Mouse (Mus musculus) brown adipose tissue, adult 24 weeks (tissue): ENCODE results near the gene Hif1an. TPM values are rescaled to one million over a fixed set of nuclear protein-coding genes. Genes with fewer than 3 reads are reported as not detected.

Experiments
- H3K27ac ChIP-seq: fragments of 200-500 bp; replicated peaks from 2 replicates; pipeline ENCODE4 v1.5.1; 2012; ENCODE audit warnings: low read depth, mild to moderate bottlenecking, low read length
- H3K4me1 ChIP-seq: fragments of 200-500 bp; 2 replicates; pipeline ENCODE4 v1.6.1; 2012; ENCODE audit warnings: low read length, mixed read lengths; ENCODE audit not compliant: control insufficient read depth, insufficient read depth, insufficient read length
- H3K4me3 ChIP-seq: fragments of 200-500 bp; 2 replicates; pipeline ENCODE4 v1.5.1; 2012; ENCODE audit warnings: low read depth, mild to moderate bottlenecking, low read length, moderate library complexity; ENCODE audit not compliant: insufficient read depth
- polyA plus RNA-seq: library from polyadenylated mRNA; stranded (reverse); fragments of >200 nt; gene quantifications from 2 replicates; pipeline ENCODE4 v1.2.4, GENCODE M21; 2012; ENCODE audit not compliant: missing spikeins, insufficient read depth, insufficient read length

Hif1an gene
- polyA plus RNA-seq, 1 experiment, result 11.1 TPM

- Histone ChIP-seq H3K27ac (no peak overlapping the region), H3K4me3 (no peak overlapping the region), H3K4me1 (no peaks in the 10 kb centered on the region)
These were observed 29.0 kb downstream of the Hif1an start for GRCm38 (mm10) chr19:44591638-44592037.

- Histone ChIP-seq H3K4me1 (no peaks in the 10 kb centered on the region), H3K4me3 (no peak overlapping the region), H3K27ac (no peak overlapping the region)
These were observed 31.5 kb downstream of the Hif1an start for GRCm38 (mm10) chr19:44594180-44594579.

- no peak overlapping the region for H3K27ac ChIP-seq
- no peak overlapping the region for H3K4me3 ChIP-seq
- H3K4me1 ChIP-seq, result no peaks in the 10 kb centered on the region
These were observed 55.5 kb downstream of the Hif1an start for GRCm38 (mm10) chr19:44618166-44618565.

Other genes starting within 250 kb of the Hif1an start
- gene Scd4, start 229.8 kb upstream of the Hif1an start, polyA plus RNA-seq, result 0.96 and 2.5 TPM in 2 replicates
- 10,672 and 38,636 TPM in 2 replicates for gene Scd1, start 155.0 kb upstream of the Hif1an start, polyA plus RNA-seq
- not detected in 2 replicates for gene Wnt8b, start 69.4 kb upstream of the Hif1an start, polyA plus RNA-seq
- 4.6 and 5.7 TPM in 2 replicates for gene Sec31b, start 17.0 kb upstream of the Hif1an start, polyA plus RNA-seq
- not detected in 2 replicates for gene Gm20538, start 10.0 kb upstream of the Hif1an start, polyA plus RNA-seq
- gene Ndufb8, start 7.4 kb upstream of the Hif1an start, polyA plus RNA-seq, result 2,301 and 2,740 TPM in 2 replicates
- not detected in 2 replicates for gene Pax2, start 193.2 kb downstream of the Hif1an start, polyA plus RNA-seq